Comparison of ENCODE assay signal across 8 mouse cellular contexts in the genomic region with DNA sequence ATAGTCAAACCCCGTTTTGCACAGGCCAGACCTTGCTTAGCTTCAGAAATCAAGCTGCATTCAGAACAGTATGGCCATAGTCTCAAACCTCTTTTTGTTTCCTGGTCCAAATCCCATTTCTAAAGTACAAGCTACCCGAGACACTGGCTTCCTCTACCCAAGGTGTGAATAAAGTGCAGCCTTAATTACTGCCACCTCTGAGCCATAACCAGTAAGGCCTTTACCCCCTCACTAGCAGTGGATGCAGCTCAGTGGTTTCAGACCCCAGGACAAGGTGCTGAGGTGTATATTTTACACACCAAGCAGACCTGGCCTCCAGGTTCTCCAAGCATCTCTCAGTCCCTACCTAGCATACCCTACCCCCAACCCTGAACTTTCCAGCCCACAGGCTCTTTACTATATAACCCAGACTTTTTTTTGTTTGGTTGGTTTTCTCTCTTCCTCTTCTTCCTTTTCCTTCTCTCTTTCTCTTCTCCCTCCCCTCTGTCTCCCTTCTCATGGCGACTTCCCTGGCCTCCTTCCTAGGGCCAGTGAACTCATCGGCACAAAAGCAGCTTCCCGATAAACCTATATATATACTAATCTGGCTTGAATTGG. TPM values are rescaled to one million over a fixed set of nuclear protein-coding genes. Genes with fewer than 3 reads are reported as not detected.
DNase-seq lines count a peak whose midpoint lies in the region; ATAC-seq lines count a peak whose summit lies in the region.

No protein-coding gene starts in this region.

- 56% methylated on average over 5 of the region's 5 CpGs for WGBS in kidney, embryonic 15.5 days
- WGBS in embryonic facial prominence, embryonic 10.5 days, result 73% methylated on average over 5 of the region's 5 CpGs
- WGBS in neural tube, embryonic 12.5 days, result 81% methylated on average over 5 of the region's 5 CpGs

- peak overlapping the region; percentile 85 for H3K4me2 ChIP-seq in kidney, embryonic 15.5 days
- peak overlapping the region; percentile 74 for H3K4me2 ChIP-seq in neural tube, embryonic 12.5 days (replicated peaks)

- H3K4me3 ChIP-seq in kidney, embryonic 15.5 days (replicated peaks), result peak overlapping the region; percentile 61
- peak overlapping the region; percentile 68 for H3K4me3 ChIP-seq in embryonic facial prominence, embryonic 10.5 days
- peak overlapping the region; percentile 54 for H3K4me3 ChIP-seq in neural tube, embryonic 12.5 days

- no peak for DNase-seq in kidney, adult 9 months
- no peak for DNase-seq in embryonic facial prominence, embryonic 10.5 days (ENCODE audit: low spot score)
- peak; percentile 46 for DNase-seq in induced T-regulatory cell, adult 2 months (ENCODE audit: low read depth)
- no peak for DNase-seq in c-Kit-positive CD71-positive TER-119-positive erythroid progenitor cells, embryonic 14.5 days (ENCODE audit: low spot score)
- no peak for DNase-seq in MN1 (ENCODE audit: low spot score)
- no peak for DNase-seq in lung, postnatal 4 days

- peaks cover 24% of the 10 kb centered on the region for H3K4me1 ChIP-seq in kidney, embryonic 15.5 days
- H3K4me1 ChIP-seq in embryonic facial prominence, embryonic 10.5 days, result peaks cover 26% of the 10 kb centered on the region
- peaks cover 9% of the 10 kb centered on the region; the same call in 1 of the 2 replicates for H3K4me1 ChIP-seq in neural tube, embryonic 12.5 days

- no peak for ATAC-seq in kidney, embryonic 15.5 days (replicated peaks; ENCODE audit: low FRiP score)
- ATAC-seq in neural tube, embryonic 12.5 days (ENCODE audit: low FRiP score, low read depth), result no peak

- 0 out of 2 replicates have a peak overlapping the region, but pooled peaks have one; percentile 18 for H3K9ac ChIP-seq in kidney, embryonic 15.5 days
- H3K9ac ChIP-seq in neural tube, embryonic 12.5 days, result peak overlapping the region; percentile 64; the same call in 1 of the 2 replicates

- 0 out of 2 replicates have a peak, but pooled peaks cover 2% of the 10 kb centered on the region for H3K36me3 ChIP-seq in kidney, embryonic 15.5 days
- H3K36me3 ChIP-seq in embryonic facial prominence, embryonic 10.5 days (replicated peaks), result no peaks in the 10 kb centered on the region
- peaks cover 4% of the 10 kb centered on the region; the same call in 1 of the 2 replicates for H3K36me3 ChIP-seq in neural tube, embryonic 12.5 days

- no peaks in the 10 kb centered on the region for H3K27me3 ChIP-seq in kidney, embryonic 15.5 days
- H3K27me3 ChIP-seq in embryonic facial prominence, embryonic 10.5 days (replicated peaks; ENCODE audit: low read depth, poor library complexity, severe bottlenecking), result no peaks in the 10 kb centered on the region
- H3K27me3 ChIP-seq in neural tube, embryonic 12.5 days (replicated peaks), result no peaks in the 10 kb centered on the region

- H3K27ac ChIP-seq in kidney, embryonic 15.5 days, result peak overlapping the region; percentile 99
- peak overlapping the region; percentile 95 for H3K27ac ChIP-seq in embryonic facial prominence, embryonic 10.5 days (replicated peaks)
- no peak overlapping the region for H3K27ac ChIP-seq in neural tube, embryonic 12.5 days

- no peaks in the 10 kb centered on the region for H3K9me3 ChIP-seq in kidney, embryonic 15.5 days (replicated peaks)
- no peaks in the 10 kb centered on the region for H3K9me3 ChIP-seq in embryonic facial prominence, embryonic 10.5 days
- no peaks in the 10 kb centered on the region for H3K9me3 ChIP-seq in neural tube, embryonic 12.5 days

RNA-seq across cellular contexts. Expression of a gene that starts 56.3 kb away (rescaled TPM):
- 11.1 and 12.3 TPM in 2 replicates for polyA plus RNA-seq in kidney, embryonic 15.5 days (2015; fragmentation: Nextera tagmentation; extraction: Ambion mirVana)
- polyA plus RNA-seq in embryonic facial prominence, embryonic 10.5 days (2016; fragmentation: Nextera tagmentation; extraction: Ambion mirVana), result 9.2 and 11.1 TPM in 2 replicates
- 10.7 and 11.7 TPM in 2 replicates for polyA plus RNA-seq in neural tube, embryonic 12.5 days (2016; fragmentation: Nextera tagmentation; extraction: Ambion mirVana)
